Mouse (Mus musculus) MEL (cell line): ENCODE data around the gene Tnfrsf1a. TPM values are rescaled to one million over a fixed set of nuclear protein-coding genes. Genes with fewer than 3 reads are reported as not detected.

ENCODE experiments used
- DNase-seq: peaks from one replicate; pipeline ENCODE4 v3.0.0; 2011; ENCODE audit warnings: low read depth, low spot score
- H3K27ac ChIP-seq: 2 replicates; pipeline ENCODE4 v1.5.1; 2012; ENCODE audit warnings: low read depth, mild to moderate bottlenecking, control low read depth, low read length, moderate library complexity; ENCODE audit not compliant: control insufficient read depth
- H3K27me3 ChIP-seq, 2 experiments: fragments of 150-350 bp in 1 of 2; sonication (generic) in 1 of 2; 2 replicates each; pipeline ENCODE4 v1.6.1; 2012; ENCODE audit warnings: low read length in 2 of 2, mild to moderate bottlenecking in 2 of 2, improper control_type of control experiment in 1 of 2, moderate library complexity in 1 of 2; ENCODE audit not compliant: insufficient read depth in 2 of 2, control insufficient read depth in 1 of 2
- H3K36me3 ChIP-seq, 2 experiments: 2 replicates each; pipeline ENCODE4 v1.6.1; 2012 to 2014; ENCODE audit warnings: low read length in 2 of 2, improper control_type of control experiment in 1 of 2, inconsistent platforms in 1 of 2, mild to moderate bottlenecking in 1 of 2; ENCODE audit not compliant: insufficient read depth in 2 of 2, control insufficient read depth in 1 of 2
- H3K4me1 ChIP-seq, 2 experiments: fragments of 150-350 bp in 1 of 2; sonication (generic) in 1 of 2; 2 replicates each; pipeline ENCODE4 v1.6.1; 2012; ENCODE audit warnings: low read length in 2 of 2, improper control_type of control experiment in 1 of 2, mild to moderate bottlenecking in 1 of 2; ENCODE audit not compliant: insufficient read depth in 2 of 2, control insufficient read depth in 1 of 2
- H3K4me3 ChIP-seq, 2 experiments: fragments of 150-350 bp in 1 of 2; sonication (generic) in 1 of 2; 2 replicates each; pipeline ENCODE4 v1.5.1; 2012; ENCODE audit warnings: low read depth in 2 of 2, low read length in 2 of 2, mild to moderate bottlenecking in 2 of 2, moderate library complexity in 2 of 2, control low read depth in 1 of 2, improper control_type of control experiment in 1 of 2; ENCODE audit not compliant: control insufficient read depth in 1 of 2, insufficient read depth in 1 of 2
- H3K79me2 ChIP-seq: 2 replicates; pipeline ENCODE4 v1.6.1; 2012; ENCODE audit warnings: mild to moderate bottlenecking, low read length, moderate library complexity; ENCODE audit not compliant: control insufficient read depth, poor library complexity, insufficient read depth
- H3K9ac ChIP-seq: 2 replicates; pipeline ENCODE4 v1.6.1; 2012; ENCODE audit warnings: low read depth, mild to moderate bottlenecking, control low read depth, low read length, moderate library complexity; ENCODE audit not compliant: control insufficient read depth, poor library complexity, severe bottlenecking
- H3K9me3 ChIP-seq: fragments of 150-350 bp; sonication (generic); replicated peaks from 2 replicates; pipeline ENCODE4 v1.6.1; 2012; ENCODE audit warnings: mild to moderate bottlenecking, low read length, improper control_type of control experiment, moderate library complexity; ENCODE audit not compliant: insufficient read depth
- BHLHE40 ChIP-seq: IDR thresholded peaks from 2 replicates; pipeline ENCODE4 v1.6.1; 2012; ENCODE audit warnings: low read depth, mild to moderate bottlenecking, inconsistent platforms, low read length, improper control_type of control experiment, borderline replicate concordance
- GATA1 ChIP-seq: IDR thresholded peaks from 2 replicates; pipeline ENCODE4 v1.6.1; 2011; ENCODE audit warnings: low read depth, low read length, improper control_type of control experiment
- HCFC1 ChIP-seq: IDR thresholded peaks from 2 replicates; pipeline ENCODE4 v1.6.1; 2012; ENCODE audit warnings: low read depth, mild to moderate bottlenecking, inconsistent platforms, low read length, improper control_type of control experiment, moderate library complexity
- KAT2A ChIP-seq: conservative IDR thresholded peaks from 2 replicates; pipeline ENCODE4 v1.6.1; 2012; ENCODE audit warnings: low read depth, low read length, improper control_type of control experiment, inconsistent platforms
- MEF2A ChIP-seq: IDR thresholded peaks from 2 replicates; pipeline ENCODE4 v1.6.1; 2014; ENCODE audit warnings: low read depth, mild to moderate bottlenecking, inconsistent platforms, low read length, improper control_type of control experiment; ENCODE audit not compliant: poor library complexity, insufficient replicate concordance, severe bottlenecking; ENCODE audit errors: extremely low read depth
- RCOR1 ChIP-seq: IDR thresholded peaks from 2 replicates; pipeline ENCODE4 v1.6.1; 2012; ENCODE audit warnings: low read depth, mild to moderate bottlenecking, inconsistent platforms, low read length, improper control_type of control experiment
- UBTF ChIP-seq: IDR thresholded peaks from 2 replicates; pipeline ENCODE4 v1.6.1; 2012; ENCODE audit warnings: low read depth, mild to moderate bottlenecking, inconsistent platforms, low read length, improper control_type of control experiment, moderate library complexity, borderline replicate concordance; ENCODE audit not compliant: insufficient read depth
- USF1 ChIP-seq: IDR thresholded peaks from 2 replicates; pipeline ENCODE4 v1.6.1; 2014; ENCODE audit warnings: low read depth, mild to moderate bottlenecking, inconsistent platforms, low read length, improper control_type of control experiment, moderate library complexity
- polyA plus RNA-seq, 2 experiments: library from polyadenylated mRNA; stranded (reverse) in 1 of 2; unstranded in 1 of 2; fragments of >175 nt in 1 of 2; fragments of >200 nt in 1 of 2; gene quantifications; 2 replicates each; pipeline versions ENCODE4 v1.2.1 to v1.2.4; 2012; ENCODE audit warnings: low replicate concordance in 2 of 2, low read depth in 1 of 2; ENCODE audit not compliant: insufficient read length in 2 of 2, insufficient read depth in 1 of 2, missing spikeins in 1 of 2
- total RNA-seq: library from RNA; depleted of rRNA; stranded (reverse); fragments of 300-350 nt; gene quantifications from 2 replicates; pipeline ENCODE4 v1.2.3, GENCODE M21; 2012; rRNA removed

Tnfrsf1a gene
- total and polyA plus RNA-seq, 3 experiments, result 22.0 to 43.4 TPM; not detected in 1

- no peak overlapping the region for H3K4me3 ChIP-seq
- no peak for DNase-seq
- no peaks in the 10 kb centered on the region for H3K4me1 ChIP-seq
- no peaks in the 10 kb centered on the region for H3K36me3 ChIP-seq
- H3K9ac ChIP-seq, result no peak overlapping the region
- no peaks in the 10 kb centered on the region for H3K9me3 ChIP-seq
- H3K79me2 ChIP-seq, result no peaks in the 10 kb centered on the region
- H3K27ac ChIP-seq, result no peak overlapping the region
- H3K27me3 ChIP-seq, result peaks cover 0 to 6% of the 10 kb centered on the region in 2 experiments; a peak in 3 of 4 replicates
- no peak for TF ChIP-seq UBTF
- no peak for TF ChIP-seq MEF2A
- no peak for TF ChIP-seq GATA1
- TF ChIP-seq BHLHE40, result no peak
- TF ChIP-seq KAT2A, result no peak
These were observed 61.9 kb downstream of the Tnfrsf1a start for GRCm38 (mm10) chr6:125410995-125411547.

DNA sequence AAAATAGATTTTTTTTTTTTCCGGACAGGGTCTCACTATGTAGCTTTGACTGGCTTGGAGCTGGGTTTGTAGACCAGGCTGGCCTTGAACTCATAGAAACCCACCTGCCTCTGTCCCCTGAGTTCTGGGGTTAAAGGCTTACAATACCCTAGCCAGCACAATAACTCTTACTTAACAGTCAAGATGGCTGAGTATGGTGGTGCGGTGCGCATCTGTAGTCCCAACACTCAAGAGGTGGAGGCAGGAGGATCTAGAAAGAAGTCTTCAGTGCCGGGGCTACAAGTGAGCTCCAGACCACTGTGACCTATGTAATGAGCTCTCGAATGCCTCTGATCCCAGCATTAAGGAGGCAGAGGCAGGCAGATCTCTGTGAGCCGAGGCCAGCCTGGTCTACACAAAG lies 62.5 kb downstream of the Tnfrsf1a start:
- no peak for DNase-seq
- Histone ChIP-seq H3K27me3 (peaks cover 0 to 6% of the 10 kb centered on the region in 2 experiments; a peak in 3 of 4 replicates), H3K9me3 (no peaks in the 10 kb centered on the region), H3K4me3 (no peak overlapping the region), H3K4me1 (no peaks in the 10 kb centered on the region), H3K9ac (no peak overlapping the region), H3K36me3 (no peaks in the 10 kb centered on the region), H3K27ac (no peak overlapping the region), H3K79me2 (no peaks in the 10 kb centered on the region)
- TF ChIP-seq HCFC1, result no peak
- no peak for TF ChIP-seq USF1
- TF ChIP-seq RCOR1, result no peak

Other genes with a start within 250 kb of the Tnfrsf1a start
- 210 and 263 TPM in 2 replicates for gene Nop2, start 217.5 kb upstream of the Tnfrsf1a start, total RNA-seq
- 100 to 1,000 TPM; 221 to 337 TPM for gene Nop2, start 217.5 kb upstream of the Tnfrsf1a start, polyA plus RNA-seq
- gene Iffo1, start 204.1 kb upstream of the Tnfrsf1a start, total RNA-seq, result 75.4 and 96.1 TPM in 2 replicates
- 10 to 100 TPM in 1 of 2 experiments, not detected in 1; 96.9 TPM for gene Iffo1, start 204.1 kb upstream of the Tnfrsf1a start, polyA plus RNA-seq
- 723 and 1,144 TPM in 2 replicates for gene Gapdh, start 182.9 kb upstream of the Tnfrsf1a start, total RNA-seq
- 1,000 to 10,000 TPM in 1 of 2 experiments, not detected in 1; 1,834 TPM for gene Gapdh, start 182.9 kb upstream of the Tnfrsf1a start, polyA plus RNA-seq
- 86.6 and 88.8 TPM in 2 replicates for gene Ncapd2, start 157.7 kb upstream of the Tnfrsf1a start, total RNA-seq
- 100 to 1,000 TPM in 1 of 2 experiments, not detected in 1; 394 TPM for gene Ncapd2, start 157.7 kb upstream of the Tnfrsf1a start, polyA plus RNA-seq
- gene Mrpl51, start 157.6 kb upstream of the Tnfrsf1a start, total RNA-seq, result 208 and 251 TPM in 2 replicates
- gene Mrpl51, start 157.6 kb upstream of the Tnfrsf1a start, polyA plus RNA-seq, result 100 to 1,000 TPM in 1 of 2 experiments, not detected in 1; 286 TPM
- gene Vamp1, start 133.8 kb upstream of the Tnfrsf1a start, total RNA-seq, result 1.1 and 1.5 TPM in 2 replicates
- gene Vamp1, start 133.8 kb upstream of the Tnfrsf1a start, polyA plus RNA-seq, result 1 to 10 TPM in 1 of 2 experiments, not detected in 1; 5.5 TPM
- gene Tapbpl, start 117.5 kb upstream of the Tnfrsf1a start, total RNA-seq, result 2.1 and 2.5 TPM in 2 replicates
- 1 to 10 TPM in 1 of 2 experiments, not detected in 1; 5.2 TPM for gene Tapbpl, start 117.5 kb upstream of the Tnfrsf1a start, polyA plus RNA-seq
- gene Cd27, start 112.4 kb upstream of the Tnfrsf1a start, total RNA-seq, result not detected in 2 replicates
- under 1 TPM in 1 of 2 experiments, not detected in 1; 0.46 TPM for gene Cd27, start 112.4 kb upstream of the Tnfrsf1a start, polyA plus RNA-seq
- not detected in 2 replicates for gene Tuba3a, start 63.3 kb upstream of the Tnfrsf1a start, total RNA-seq
- under 1 TPM in 1 of 2 experiments, not detected in 1; 0.06 TPM for gene Tuba3a, start 63.3 kb upstream of the Tnfrsf1a start, polyA plus RNA-seq
- gene Ltbr, start 35.5 kb upstream of the Tnfrsf1a start, total RNA-seq, result 35.0 and 47.6 TPM in 2 replicates
- 10 to 100 TPM in 1 of 2 experiments, not detected in 1; 64.2 TPM for gene Ltbr, start 35.5 kb upstream of the Tnfrsf1a start, polyA plus RNA-seq
- 0.07 TPM in 1 of 2 replicates, not detected in the other for gene Scnn1a, start 28.7 kb upstream of the Tnfrsf1a start, total RNA-seq
- under 1 TPM in 1 of 2 experiments, not detected in 1; 0.50 TPM for gene Scnn1a, start 28.7 kb upstream of the Tnfrsf1a start, polyA plus RNA-seq
- gene Plekhg6, start 31.4 kb downstream of the Tnfrsf1a start, total RNA-seq, result not detected in 2 replicates
- under 1 TPM in 1 of 2 experiments, not detected in 1; 0.13 TPM for gene Plekhg6, start 31.4 kb downstream of the Tnfrsf1a start, polyA plus RNA-seq
- 3.6 and 4.2 TPM in 2 replicates for gene Cd9, start 145.4 kb downstream of the Tnfrsf1a start, total RNA-seq
- 10 to 100 TPM in 1 of 2 experiments, not detected in 1; 10.9 TPM for gene Cd9, start 145.4 kb downstream of the Tnfrsf1a start, polyA plus RNA-seq
- gene Vwf, start 197.4 kb downstream of the Tnfrsf1a start, total RNA-seq, result 0.13 and 0.42 TPM in 2 replicates
- gene Vwf, start 197.4 kb downstream of the Tnfrsf1a start, polyA plus RNA-seq, result under 1 TPM in 1 of 2 experiments, not detected in 1; 0.29 TPM